Mouse (Mus musculus): ENCODE results near the gene Auh.

GRCm38 (mm10) chr13:52800091-52800490, 129.4 kb downstream of the Auh start:
- TF ChIP-seq CTCF (IDR thresholded peaks at IDR 0.05; ENCODE audit: extremely low read depth, insufficient read length, insufficient replicate concordance, low read depth, low read length) (no peak), POLR2A (IDR thresholded peaks at IDR 0.05; ENCODE audit: low read depth, low read length) (no peak)

Measured in small intestine, adult 2 months (tissue).